Mouse (Mus musculus): ENCODE measurements around the gene Rom1. TPM values are rescaled to one million over a fixed set of nuclear protein-coding genes. Genes with fewer than 3 reads are reported as not detected.

Gene Rom1
- 4.9 and 6.0 TPM in 2 replicates for polyA plus RNA-seq (2021; fragmentation: Nextera tagmentation)
- long read RNA-seq, experiment 1, transcript Rom1-201 (3 exons, 1,517 nt): major isoform, 34 of 37 reads
- long read RNA-seq, experiment 1, partial matches to known transcripts: 0 of 37 reads
- long read RNA-seq, experiment 1, other reads (novel, unspliced or antisense): 3 of 37 reads
- long read RNA-seq, experiment 2, transcript Rom1-201 (3 exons, 1,517 nt): major isoform, 16 of 16 reads
- long read RNA-seq, experiment 2, partial matches to known transcripts: 0 of 16 reads
- long read RNA-seq, experiment 2, other reads (novel, unspliced or antisense): 0 of 16 reads

DNA sequence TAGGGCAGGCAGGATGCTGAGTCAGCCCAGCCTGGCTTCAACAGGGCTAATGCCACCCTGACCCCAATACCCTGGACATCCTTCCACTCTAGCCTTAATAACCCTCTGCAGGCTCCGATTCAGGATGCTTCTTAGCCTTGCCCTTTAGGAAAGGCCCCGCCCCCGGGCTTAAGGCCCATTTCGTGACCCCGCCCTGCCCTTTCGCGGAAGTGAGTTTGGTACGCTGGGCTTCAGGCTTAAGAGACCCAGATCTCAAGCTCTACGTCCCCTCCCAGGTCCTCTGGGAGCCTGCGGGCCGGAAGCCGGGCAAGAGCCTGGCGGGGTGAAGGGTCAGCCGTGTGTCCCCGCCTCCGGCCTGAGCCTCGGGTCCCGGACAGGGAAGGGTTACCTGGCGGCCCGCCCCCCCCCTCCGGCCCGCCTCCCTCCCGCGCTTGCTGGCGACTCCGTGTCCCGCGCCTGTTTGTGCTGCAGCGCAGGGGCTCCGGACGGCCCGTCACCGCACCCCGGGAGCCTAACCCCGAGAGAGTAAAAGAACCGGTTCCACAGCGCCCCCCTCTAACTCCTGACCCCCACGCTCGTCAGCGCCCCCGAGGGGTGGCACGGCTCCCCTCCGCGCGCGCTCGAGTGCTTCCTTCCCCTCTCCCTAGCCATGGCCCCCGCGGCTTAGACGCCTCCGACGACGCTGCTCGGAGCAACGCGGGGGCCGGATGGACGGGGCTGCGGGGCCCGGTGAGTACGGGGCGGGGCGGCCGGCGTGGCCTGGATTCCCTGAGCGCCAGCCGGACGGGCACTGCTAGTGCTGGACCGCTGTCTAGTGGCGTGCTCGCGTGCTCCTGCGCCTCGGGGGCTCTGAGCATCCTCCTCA lies at the start of gene Rom1, which contains the start of gene Eml3:
Rom1 (minus strand) TSS at position 133 of the 865 bp plus-strand sequence.
Eml3 (plus strand) TSS at position 329 of the 865 bp plus-strand sequence.

DNA sequence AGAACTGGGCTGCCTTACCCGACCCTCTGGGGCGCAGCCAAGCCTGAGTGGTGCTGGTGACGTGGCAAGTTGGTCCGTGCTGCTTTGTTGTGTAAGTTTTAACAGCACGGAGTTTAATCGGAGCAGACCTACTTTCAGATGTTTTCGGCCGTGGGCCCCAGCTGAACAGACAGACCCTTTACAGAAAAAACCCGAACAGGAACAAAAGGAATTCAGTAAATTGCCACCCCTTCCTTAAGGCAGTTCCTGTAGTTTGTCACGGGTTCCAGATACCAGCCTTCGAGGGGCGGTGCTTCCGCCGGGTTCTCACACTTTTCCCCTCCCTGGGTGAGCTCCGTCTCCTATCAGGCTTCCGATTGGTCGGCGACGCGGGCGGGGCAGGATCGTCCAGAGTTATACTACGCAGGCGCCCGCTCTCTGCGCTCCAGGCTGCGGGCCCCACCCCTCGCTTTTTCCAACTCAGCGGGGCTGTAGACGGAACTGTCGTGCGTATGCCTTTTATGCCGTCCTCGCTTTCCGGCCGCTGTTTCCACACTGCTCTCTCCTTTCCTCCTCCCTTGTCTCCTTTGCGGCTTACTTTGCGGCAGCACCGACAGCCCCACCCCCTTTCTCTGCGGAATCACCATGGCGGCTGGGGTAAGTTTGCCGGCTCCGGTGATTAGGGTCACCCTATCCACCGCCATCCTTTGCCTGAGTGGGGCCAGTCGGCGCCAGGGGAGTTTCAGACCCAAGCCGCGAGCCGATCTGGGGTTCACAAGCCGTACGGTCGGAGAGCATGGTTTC lies 37.6 kb upstream of the Rom1 start, which contains the start of gene Eef1g:
Eef1g (plus strand) TSS at position 452 of the 783 bp plus-strand sequence.

DNA sequence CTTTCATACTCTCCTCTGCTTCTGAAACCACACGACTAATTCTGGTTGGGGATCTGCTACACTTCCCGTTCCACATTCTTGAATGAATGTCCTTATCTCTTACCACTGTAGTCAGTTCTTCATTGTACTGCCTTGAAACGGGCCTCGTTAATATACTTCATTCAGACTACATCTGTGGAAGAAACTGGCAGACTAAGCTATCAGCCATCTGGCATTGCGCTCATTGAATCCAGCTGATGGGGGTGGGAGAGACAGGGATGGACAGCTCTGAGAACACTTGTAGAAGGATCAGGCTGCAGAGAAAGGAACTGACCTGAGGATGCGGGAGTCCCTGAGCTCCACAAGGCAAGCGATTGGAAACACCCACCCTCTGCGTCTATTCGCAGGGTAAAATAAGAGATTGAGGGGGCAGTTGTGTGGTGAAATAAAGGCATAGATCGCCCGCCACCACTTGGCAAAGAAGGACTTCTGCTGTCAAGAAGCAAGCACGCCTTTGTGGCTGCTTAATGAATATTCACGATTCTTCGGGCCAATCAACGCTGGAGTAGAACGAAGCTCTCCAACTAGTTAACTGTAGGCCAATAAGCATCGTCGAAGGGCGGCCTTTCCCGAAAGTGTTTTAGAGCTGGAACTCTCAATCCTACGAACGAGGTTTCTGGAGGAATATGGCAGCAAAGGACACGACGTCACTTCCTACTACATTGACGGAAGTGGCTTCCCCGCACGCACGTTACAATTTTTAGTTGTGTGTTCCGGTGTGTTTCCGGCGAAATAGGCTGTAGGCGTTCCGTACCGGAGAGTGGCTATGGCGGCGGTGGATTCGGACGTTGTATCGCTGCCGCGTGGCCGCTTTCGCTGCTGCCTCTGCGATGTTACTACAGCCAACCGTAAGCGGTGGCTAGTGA lies 24.2 kb upstream of the Rom1 start, which contains the start of gene Tut1:
Tut1 (plus strand) TSS at position 713 of the 905 bp plus-strand sequence.

DNA sequence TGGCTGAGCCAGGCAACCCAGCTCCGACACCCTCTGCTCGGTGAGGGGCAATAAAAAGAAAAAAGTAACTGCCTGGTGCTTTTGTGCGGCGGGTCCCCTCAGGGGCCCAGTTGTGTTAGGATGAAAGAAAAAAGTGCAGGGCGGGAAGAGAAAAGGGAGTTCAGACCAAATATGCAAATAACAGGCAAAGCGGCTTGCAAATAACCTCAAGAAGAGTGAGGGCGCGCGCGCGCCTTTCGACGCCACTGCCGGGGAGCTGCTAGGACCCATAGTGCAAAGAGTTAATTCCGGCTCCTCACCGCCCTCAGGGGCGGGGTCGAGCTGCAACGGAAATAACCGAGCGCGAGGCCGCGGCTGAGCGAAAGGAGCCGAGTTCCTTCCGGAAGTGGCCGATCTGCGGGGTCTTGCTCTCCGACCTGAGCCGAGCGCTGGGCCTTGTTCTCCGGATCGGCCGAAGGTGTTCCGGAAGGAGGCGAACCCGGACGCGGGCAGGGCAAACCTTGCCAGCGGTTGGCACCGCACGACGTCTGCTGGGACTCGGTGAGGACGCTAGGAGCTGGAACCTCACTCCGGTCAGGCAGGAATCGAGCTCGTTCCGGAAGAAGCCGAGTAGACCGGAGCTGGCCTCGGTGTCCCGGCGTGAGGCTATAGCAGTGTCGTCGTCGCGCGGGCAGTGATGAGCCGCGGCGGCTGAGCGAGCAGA lies 12.5 kb upstream of the Rom1 start, which contains the start of gene Mta2:
Mta2 (plus strand) TSS at position 361 of the 703 bp plus-strand sequence.

DNA sequence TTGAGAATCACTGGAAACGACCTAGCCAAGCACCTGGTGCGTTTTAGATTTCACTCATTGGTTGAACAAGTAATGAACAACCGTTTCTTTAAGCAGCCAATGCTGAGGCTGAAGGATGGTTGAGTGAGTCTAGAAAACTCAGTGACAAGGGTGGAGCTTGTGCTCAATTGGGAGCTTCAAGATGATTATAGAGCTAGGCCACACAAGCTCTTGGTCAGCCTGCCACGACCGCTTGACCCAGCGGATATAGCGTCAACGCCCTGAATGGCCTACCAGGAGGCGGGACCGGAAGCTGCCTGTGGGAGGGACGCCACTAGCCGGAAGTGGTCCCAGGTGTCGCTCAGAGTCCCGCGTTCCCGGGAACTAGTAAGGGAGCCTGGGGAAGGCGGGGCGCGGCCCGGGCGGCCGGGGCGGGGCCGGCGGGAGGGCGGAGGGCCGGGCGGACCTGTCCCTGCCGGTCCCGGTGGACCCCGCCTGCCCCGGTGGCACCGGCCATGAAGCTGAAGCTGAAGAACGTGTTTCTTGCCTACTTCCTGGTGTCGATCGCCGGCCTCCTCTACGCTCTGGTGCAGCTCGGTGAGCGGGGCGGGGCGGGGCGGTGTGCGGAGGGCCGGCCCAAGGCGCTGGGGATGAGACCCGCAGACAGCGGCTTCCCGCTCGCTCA lies 9.0 kb downstream of the Rom1 start, which contains the start of gene B3gat3:
B3gat3 (plus strand) TSS at position 302 of the 664 bp plus-strand sequence.

DNA sequence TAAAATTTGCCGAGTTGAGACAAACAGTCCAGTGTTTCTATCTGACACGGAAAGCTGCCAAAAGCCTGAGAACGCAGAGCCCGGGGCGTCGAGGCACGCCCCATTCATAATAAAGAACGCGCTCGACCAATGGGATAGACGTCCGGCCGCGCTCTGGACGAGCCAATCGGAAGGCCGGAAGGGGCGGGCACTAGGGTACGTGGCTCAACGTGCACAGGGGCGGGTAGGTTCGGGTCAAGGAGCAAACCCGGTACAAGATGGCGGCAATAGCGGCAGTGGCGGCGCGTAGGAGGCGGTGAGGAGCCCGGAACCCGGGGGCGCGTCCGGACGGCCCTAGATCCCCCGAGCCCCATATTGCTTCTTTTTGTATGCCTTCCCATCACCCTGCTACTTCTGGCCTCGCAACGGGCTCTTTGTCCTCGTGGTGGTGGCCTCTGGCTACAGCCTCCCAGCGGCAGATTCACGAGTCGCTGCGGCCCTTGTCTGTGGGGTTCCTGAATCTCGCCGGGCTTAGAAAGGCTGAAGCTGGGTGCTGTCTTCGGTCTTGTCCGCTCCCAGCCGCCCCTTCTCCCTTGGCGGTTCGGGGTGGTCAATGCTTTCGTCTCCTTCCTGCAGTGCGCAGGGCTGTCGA lies 31.2 kb downstream of the Rom1 start, which contains the start of gene Ganab:
Ganab (plus strand) TSS at position 207 of the 631 bp plus-strand sequence.

DNA sequence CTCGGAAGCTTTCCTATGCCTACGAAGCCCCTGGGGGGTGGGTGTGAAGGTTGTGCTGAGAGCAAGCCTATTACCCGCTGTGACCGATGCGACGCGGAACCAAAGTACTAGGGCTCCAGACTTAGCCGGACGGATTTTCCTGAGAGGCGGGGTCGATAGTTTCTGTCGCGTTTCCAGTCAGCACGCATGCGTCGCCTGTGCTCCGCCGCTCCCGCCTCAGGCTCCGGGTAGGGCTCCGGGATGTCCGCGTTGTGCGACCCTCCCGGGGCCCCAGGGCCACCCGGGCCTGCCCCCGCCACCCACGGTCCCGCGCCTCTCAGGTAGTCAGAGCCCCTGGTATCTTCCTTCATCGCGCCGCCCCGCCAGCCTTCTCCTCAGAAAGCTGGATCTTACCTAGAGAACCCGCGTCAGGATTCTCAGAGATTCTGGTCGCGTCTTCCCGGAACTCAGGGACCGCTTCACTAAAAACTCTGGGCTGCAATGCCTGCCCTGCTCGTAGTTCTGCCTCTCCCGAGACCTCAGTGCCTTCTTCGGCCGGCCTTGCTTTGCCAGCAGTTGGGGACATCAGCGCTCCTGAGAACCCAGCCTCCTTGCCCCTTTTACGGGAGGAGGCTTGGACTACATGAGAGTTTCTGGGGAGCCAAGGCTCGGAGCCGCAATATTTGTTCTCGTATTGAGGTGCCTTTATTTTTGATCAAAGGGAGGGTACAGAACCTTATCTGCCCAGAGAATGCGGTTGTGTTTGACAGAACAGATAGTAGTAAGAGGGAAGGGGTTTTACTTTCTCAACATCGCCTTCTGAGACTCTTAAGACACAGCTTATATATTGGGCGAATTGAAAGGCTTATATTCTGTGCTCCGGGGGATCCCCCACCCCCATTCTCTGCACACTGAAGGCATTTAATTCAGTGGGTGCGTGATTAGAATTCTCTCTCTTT lies 36.1 kb downstream of the Rom1 start, which contains the start of gene Ints5:
Ints5 (plus strand) TSS at position 177 of the 938 bp plus-strand sequence.

DNA sequence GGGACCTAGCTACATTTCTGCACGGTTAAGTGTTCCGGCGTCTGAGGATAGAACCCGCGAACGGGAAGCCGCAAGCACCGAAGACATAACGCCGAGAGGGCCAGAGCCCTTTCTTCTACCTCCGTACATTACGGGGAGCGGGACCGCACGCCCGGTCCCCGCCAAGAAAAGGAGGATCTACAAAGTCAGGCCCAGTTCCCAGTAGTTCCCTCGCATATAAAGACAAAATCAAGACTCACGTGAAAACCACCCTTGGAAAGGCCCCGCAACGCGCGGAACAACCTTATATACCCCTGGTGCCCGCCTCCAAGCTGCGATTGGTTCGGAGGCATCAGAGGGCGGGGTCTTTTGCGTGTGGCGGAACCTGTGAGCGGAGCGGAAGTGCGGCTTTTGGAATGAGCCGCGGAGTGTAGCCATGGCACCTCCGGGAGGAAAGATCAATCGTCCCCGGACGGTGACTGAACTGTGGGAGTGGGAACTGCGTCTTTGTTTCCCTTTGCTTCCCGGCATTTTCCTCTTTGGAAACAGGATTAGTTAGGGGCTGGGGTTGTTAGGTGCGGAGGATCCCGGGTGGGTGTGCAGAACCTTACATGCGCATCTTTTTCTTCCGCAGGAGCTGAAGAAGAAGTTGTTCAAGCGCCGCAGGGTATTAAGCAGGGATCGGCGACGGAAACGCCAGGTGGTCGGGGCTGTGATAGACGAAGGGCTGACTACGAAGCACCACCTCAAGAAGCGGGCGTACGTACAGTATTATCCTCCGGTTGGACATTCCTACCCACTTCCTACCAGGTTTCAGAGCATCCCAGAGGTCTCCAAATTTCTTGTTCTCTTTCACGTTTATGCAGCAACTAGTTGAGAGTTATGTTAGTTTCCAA lies 40.4 kb downstream of the Rom1 start, which contains the start of the genes 1810009A15Rik and Gm49416:
1810009A15Rik (plus strand) TSS at position 343 of the 875 bp plus-strand sequence.
Gm49416 (plus strand) TSS at position 416 of the 875 bp plus-strand sequence.

DNA sequence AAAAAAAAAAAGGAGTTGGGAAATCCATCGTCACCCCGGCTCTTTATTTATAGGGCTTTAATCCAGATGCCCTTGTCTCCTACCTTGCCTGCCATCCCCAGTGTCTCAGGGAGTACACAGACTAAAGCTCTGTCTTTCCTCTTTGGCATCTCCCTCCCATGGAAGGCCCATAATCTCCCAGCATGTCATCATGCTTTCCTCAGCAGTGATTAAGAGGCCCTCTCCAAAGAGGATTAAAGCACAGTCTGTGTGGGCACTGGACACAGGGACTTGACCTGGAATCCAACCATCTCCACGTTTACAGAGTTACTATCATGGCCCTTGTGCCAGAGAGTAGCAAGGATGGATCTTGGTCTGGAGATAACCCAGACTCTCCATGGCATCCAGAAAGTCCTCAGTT lies 45.5 kb downstream of the Rom1 start, which contains the start of the genes Lbhd1 and Gm49403:
Lbhd1 (plus strand) TSS at position 117 of the 400 bp plus-strand sequence.
Gm49403 (plus strand) TSS at position 315 of the 400 bp plus-strand sequence.

DNA sequence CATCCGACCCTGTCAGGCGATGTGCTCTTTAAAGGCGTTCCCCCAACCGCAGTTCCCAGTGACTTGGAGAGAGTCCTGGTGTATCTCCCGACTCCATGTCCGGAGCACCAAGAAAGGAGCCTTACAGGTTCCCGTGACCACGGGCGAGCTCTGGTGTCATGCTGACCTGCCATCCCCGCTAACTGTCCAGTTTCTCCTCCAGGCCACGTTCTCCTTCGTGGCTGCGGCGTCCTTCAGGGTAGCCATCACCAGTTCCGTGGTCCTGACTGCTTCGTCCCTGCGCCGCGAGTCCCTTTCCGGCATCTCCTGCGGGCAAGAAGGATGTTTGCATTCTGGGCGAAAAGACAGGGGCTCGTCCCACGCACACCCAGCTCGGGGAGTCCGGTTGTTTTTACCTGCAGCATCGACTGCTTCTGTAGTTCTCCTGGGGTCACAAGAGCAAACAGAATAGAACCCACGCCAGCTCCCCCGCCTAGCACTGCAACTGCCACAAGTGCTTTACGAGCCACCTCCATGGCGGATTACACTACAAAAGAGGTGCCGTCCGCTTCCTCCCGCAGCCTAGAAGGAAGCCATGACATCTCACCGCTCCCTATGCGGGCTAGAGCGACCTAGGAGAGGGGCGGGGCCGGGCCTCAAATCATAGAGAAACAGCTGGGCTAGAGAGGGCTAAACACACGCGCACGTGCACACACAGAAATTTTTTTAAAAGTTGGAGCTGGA lies 48.7 kb downstream of the Rom1 start, which contains the start of gene Uqcc3:
Uqcc3 (minus strand) TSS at position 613 of the 723 bp plus-strand sequence.

Other genes starting within 250 kb of the Rom1 start
- gene Slc3a2, start 206.0 kb downstream of the Rom1 start, polyA plus RNA-seq (2021; fragmentation: Nextera tagmentation): 169 and 178 TPM in 2 replicates
- 57.2 and 64.9 TPM in 2 replicates for gene Wdr74, start 193.5 kb downstream of the Rom1 start, polyA plus RNA-seq (2021; fragmentation: Nextera tagmentation)
- not detected in 2 replicates for gene 1700092M07Rik, start 188.6 kb downstream of the Rom1 start, polyA plus RNA-seq (2021; fragmentation: Nextera tagmentation)
- 33.4 and 33.5 TPM in 2 replicates for gene Stx5a, start 187.9 kb downstream of the Rom1 start, polyA plus RNA-seq (2021; fragmentation: Nextera tagmentation)
- 23.9 and 27.6 TPM in 2 replicates for gene Nxf1, start 172.3 kb downstream of the Rom1 start, polyA plus RNA-seq (2021; fragmentation: Nextera tagmentation)
- gene Tmem223, start 158.4 kb downstream of the Rom1 start, polyA plus RNA-seq (2021; fragmentation: Nextera tagmentation): 234 and 250 TPM in 2 replicates
- gene Tmem179b, start 154.9 kb downstream of the Rom1 start, polyA plus RNA-seq (2021; fragmentation: Nextera tagmentation): 28.2 and 37.0 TPM in 2 replicates
- gene Taf6l, start 142.9 kb downstream of the Rom1 start, polyA plus RNA-seq (2021; fragmentation: Nextera tagmentation): 11.5 and 16.0 TPM in 2 replicates
- 224 and 251 TPM in 2 replicates for gene Polr2g, start 130.8 kb downstream of the Rom1 start, polyA plus RNA-seq (2021; fragmentation: Nextera tagmentation)
- gene Zbtb3, start 126.8 kb downstream of the Rom1 start, polyA plus RNA-seq (2021; fragmentation: Nextera tagmentation): 2.2 and 3.2 TPM in 2 replicates
- 22.4 and 24.7 TPM in 2 replicates for gene Ttc9c, start 110.0 kb downstream of the Rom1 start, polyA plus RNA-seq (2021; fragmentation: Nextera tagmentation)
- gene Hnrnpul2, start 109.3 kb downstream of the Rom1 start, polyA plus RNA-seq (2021; fragmentation: Nextera tagmentation): 5.9 and 11.9 TPM in 2 replicates
- gene AC129217.1, start 99.6 kb downstream of the Rom1 start, polyA plus RNA-seq (2021; fragmentation: Nextera tagmentation): not detected in 2 replicates
- 80.3 and 99.9 TPM in 2 replicates for gene Bscl2, start 91.9 kb downstream of the Rom1 start, polyA plus RNA-seq (2021; fragmentation: Nextera tagmentation)
- 271 and 278 TPM in 2 replicates for gene Gng3, start 90.2 kb downstream of the Rom1 start, polyA plus RNA-seq (2021; fragmentation: Nextera tagmentation)
- gene Lrrn4cl, start 78.6 kb downstream of the Rom1 start, polyA plus RNA-seq (2021; fragmentation: Nextera tagmentation): 0.28 and 0.50 TPM in 2 replicates
- gene Ubxn1, start 57.9 kb downstream of the Rom1 start, polyA plus RNA-seq (2021; fragmentation: Nextera tagmentation): 157 and 163 TPM in 2 replicates
- 68.8 and 84.0 TPM in 2 replicates for gene Uqcc3, start 48.4 kb downstream of the Rom1 start, polyA plus RNA-seq (2021; fragmentation: Nextera tagmentation)
- gene Lbhd1, start 45.6 kb downstream of the Rom1 start, polyA plus RNA-seq (2021; fragmentation: Nextera tagmentation): 9.7 and 11.2 TPM in 2 replicates
- not detected in 2 replicates for gene Gm49403, start 45.4 kb downstream of the Rom1 start, polyA plus RNA-seq (2021; fragmentation: Nextera tagmentation)
- gene 1810009A15Rik, start 40.5 kb downstream of the Rom1 start, polyA plus RNA-seq (2021; fragmentation: Nextera tagmentation): 71.4 and 81.8 TPM in 2 replicates
- 5.9 and 13.0 TPM in 2 replicates for gene Gm49416, start 40.4 kb downstream of the Rom1 start, polyA plus RNA-seq (2021; fragmentation: Nextera tagmentation)
- gene Ints5, start 36.4 kb downstream of the Rom1 start, polyA plus RNA-seq (2021; fragmentation: Nextera tagmentation): 6.4 and 8.5 TPM in 2 replicates
- gene Ganab, start 31.3 kb downstream of the Rom1 start, polyA plus RNA-seq (2021; fragmentation: Nextera tagmentation): 15.2 and 19.0 TPM in 2 replicates
- 49.0 and 67.5 TPM in 2 replicates for gene B3gat3, start 9.0 kb downstream of the Rom1 start, polyA plus RNA-seq (2021; fragmentation: Nextera tagmentation)
- gene Eml3, start 196 bp upstream of the Rom1 start, polyA plus RNA-seq (2021; fragmentation: Nextera tagmentation): 3.1 and 4.0 TPM in 2 replicates
- 20.4 and 23.0 TPM in 2 replicates for gene Mta2, start 12.5 kb upstream of the Rom1 start, polyA plus RNA-seq (2021; fragmentation: Nextera tagmentation)
- 10.3 and 11.3 TPM in 2 replicates for gene Tut1, start 24.5 kb upstream of the Rom1 start, polyA plus RNA-seq (2021; fragmentation: Nextera tagmentation)
- gene Eef1g, start 37.7 kb upstream of the Rom1 start, polyA plus RNA-seq (2021; fragmentation: Nextera tagmentation): 432 and 459 TPM in 2 replicates
- gene Ahnak, start 59.9 kb upstream of the Rom1 start, polyA plus RNA-seq (2021; fragmentation: Nextera tagmentation): 4.5 and 4.9 TPM in 2 replicates
- gene Scgb1a1, start 158.6 kb upstream of the Rom1 start, polyA plus RNA-seq (2021; fragmentation: Nextera tagmentation): not detected in 2 replicates
- 79.9 and 101 TPM in 2 replicates for gene Asrgl1, start 206.3 kb upstream of the Rom1 start, polyA plus RNA-seq (2021; fragmentation: Nextera tagmentation)

Data from left cerebral cortex, adult 6 months (tissue).